Mouse (Mus musculus): ENCODE results near the gene Tango6. TPM values are rescaled to one million over a fixed set of nuclear protein-coding genes. Genes with fewer than 3 reads are reported as not detected.

Tango6 gene
- total RNA-seq, 2 experiments from 2014 or later = 9.5 to 14.2 TPM

DNA sequence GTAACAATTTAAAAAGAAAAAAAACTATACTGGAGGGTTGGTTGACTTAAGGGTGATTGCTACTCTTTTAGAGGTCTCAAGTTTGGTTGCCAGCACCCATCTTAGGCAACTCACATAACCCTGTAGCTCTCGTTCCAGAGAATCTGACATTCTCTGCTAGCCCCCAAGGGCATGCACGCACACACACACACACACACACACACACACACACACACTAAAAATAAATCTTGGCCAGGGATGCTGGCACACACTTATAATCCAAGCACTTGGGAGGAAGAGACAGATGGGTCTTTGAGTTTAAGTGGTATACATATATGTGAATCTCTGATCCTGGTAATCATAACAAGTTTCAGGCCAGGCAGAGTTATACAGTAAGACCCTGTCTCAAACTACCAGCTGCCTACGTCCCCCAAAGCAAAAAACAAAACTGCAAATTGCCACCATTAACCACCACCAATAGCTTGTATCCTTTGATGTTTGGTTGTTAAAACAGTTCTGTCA lies 14.9 kb downstream of the Tango6 start:
- ATAC-seq (replicated peaks; ENCODE audit: low FRiP score, low TSS enrichment, poor library complexity, severe bottlenecking) = no peak

DNA sequence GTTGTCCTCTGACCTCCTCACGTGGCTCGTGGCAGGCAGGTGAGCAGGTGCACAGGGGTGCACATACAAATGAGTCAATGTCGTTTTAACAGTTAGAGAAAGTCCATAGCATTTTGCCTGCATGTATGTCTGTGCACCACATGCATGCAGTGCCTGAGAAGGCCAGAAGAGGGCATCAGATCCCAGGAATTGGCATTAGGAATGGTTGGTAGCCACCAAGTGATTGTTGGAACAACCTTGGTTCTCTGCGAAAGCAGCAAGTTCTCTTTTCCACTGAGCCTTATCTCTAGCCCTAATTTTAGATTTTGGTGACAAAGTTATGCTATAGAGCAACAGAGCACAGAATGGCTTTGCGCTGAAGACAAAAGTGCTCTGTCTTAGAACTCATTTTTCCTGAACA lies 16.7 kb downstream of the Tango6 start:
- no peak; the same call in 1 of the 2 replicates for ATAC-seq (replicated peaks; ENCODE audit: low FRiP score, low TSS enrichment, poor library complexity, severe bottlenecking)

- no peak for ATAC-seq (replicated peaks; ENCODE audit: low FRiP score, low TSS enrichment, poor library complexity, severe bottlenecking)
Measured at GRCm38 (mm10) chr8:106700131-106700530, 17.3 kb downstream of the Tango6 start.

GRCm38 (mm10) chr8:106701360-106701759 lies 18.5 kb downstream of the Tango6 start:
- no peak for ATAC-seq (replicated peaks; ENCODE audit: low FRiP score, low TSS enrichment, poor library complexity, severe bottlenecking)

- no peak for ATAC-seq (replicated peaks; ENCODE audit: low FRiP score, low TSS enrichment, poor library complexity, severe bottlenecking)
Measured at GRCm38 (mm10) chr8:106704199-106704900, 21.5 kb downstream of the Tango6 start.

DNA sequence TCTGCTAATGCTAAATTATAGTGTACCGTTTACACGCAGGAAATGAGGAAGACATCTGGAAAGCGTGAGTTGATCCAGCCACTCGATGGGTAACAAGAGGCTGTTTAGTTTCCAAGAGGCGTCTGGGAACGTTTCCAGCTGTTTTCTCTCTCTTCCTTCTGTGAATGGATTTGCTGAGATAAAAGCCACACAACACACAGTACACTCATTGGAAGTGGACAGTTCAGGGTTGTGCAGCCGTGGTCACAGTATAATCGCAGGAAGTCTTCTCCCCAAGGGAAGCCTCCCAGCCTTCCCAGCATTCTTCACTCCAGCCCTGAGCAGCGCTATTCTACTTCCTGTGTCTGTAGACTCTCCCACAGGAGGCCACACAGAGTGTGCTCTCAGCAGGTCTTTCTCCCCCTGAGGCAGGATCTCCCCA lies 22.0 kb downstream of the Tango6 start:
- ATAC-seq (replicated peaks; ENCODE audit: low FRiP score, low TSS enrichment, poor library complexity, severe bottlenecking) = no peak

GRCm38 (mm10) chr8:106706194-106706593 lies 23.3 kb downstream of the Tango6 start:
- ATAC-seq (replicated peaks; ENCODE audit: low FRiP score, low TSS enrichment, poor library complexity, severe bottlenecking) = no peak

DNA sequence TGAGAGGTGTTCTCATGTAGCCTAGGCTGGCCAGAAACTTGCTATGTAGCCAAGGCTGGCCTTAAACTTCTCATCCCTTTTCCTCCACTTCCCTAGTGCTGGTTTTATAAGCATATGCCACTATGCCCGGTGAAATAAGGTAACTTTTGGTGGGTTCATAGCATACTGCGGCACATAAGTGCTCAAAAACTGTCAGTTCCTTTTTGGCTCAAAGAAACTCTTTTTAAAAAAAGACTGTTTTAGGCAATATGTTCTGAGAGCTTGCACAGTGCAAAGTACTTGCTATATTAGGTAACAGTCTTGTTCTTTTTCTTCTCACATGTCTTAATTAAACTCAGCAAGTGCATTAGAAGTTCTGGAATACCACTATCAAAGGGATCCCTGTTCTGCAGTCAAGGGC lies 27.1 kb downstream of the Tango6 start:
- ATAC-seq (replicated peaks; ENCODE audit: low FRiP score, low TSS enrichment, poor library complexity, severe bottlenecking) = no peak

- no peak for ATAC-seq (replicated peaks; ENCODE audit: low FRiP score, low TSS enrichment, poor library complexity, severe bottlenecking)
Measured at GRCm38 (mm10) chr8:106712487-106712886, 29.6 kb downstream of the Tango6 start.

DNA sequence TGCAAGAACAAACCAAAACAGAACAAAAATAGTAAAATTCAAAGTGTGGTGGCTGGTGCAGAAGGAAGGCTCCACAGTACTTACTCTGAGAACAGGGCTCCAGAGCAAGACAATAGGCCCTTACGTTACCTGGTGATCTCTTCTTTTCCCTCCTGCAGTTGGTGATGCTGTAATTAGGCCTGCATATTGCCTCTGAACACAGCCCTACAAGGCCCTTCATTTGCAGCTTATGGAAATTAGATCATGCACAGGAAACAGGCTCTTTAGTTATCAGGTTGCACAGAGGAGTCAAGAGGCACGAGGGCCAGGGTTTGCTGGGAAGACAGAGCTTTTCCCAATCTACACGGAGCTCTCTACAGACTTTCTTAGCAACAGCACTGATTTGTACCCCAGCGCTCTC lies 31.4 kb downstream of the Tango6 start:
- no peak for ATAC-seq (replicated peaks; ENCODE audit: low FRiP score, low TSS enrichment, poor library complexity, severe bottlenecking)

- peak; percentile 84 for ATAC-seq (replicated peaks; ENCODE audit: low FRiP score, low TSS enrichment, poor library complexity, severe bottlenecking)
Measured at GRCm38 (mm10) chr8:106718091-106718500, 35.2 kb downstream of the Tango6 start.

DNA sequence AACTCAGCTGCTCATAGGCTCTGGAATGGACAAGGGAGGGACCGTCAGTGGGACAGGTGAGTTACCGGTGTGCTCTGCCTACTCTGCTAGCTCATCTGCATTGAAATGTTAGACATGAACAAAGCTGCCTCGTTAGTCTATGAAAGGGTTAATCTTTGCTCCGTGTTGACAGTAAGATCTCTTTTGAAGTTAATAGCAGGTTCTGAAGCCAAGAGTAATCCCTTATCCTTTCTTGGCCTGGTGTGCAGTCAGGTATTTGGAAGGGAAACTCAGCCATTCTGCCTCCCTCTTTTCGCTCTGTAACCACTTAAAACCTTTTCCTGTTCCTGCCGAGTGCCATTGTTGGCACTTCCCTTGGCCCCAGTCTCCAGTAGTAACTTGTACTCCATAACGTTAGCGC lies 38.1 kb downstream of the Tango6 start:
- ATAC-seq (replicated peaks; ENCODE audit: low FRiP score, low TSS enrichment, poor library complexity, severe bottlenecking) = no peak

DNA sequence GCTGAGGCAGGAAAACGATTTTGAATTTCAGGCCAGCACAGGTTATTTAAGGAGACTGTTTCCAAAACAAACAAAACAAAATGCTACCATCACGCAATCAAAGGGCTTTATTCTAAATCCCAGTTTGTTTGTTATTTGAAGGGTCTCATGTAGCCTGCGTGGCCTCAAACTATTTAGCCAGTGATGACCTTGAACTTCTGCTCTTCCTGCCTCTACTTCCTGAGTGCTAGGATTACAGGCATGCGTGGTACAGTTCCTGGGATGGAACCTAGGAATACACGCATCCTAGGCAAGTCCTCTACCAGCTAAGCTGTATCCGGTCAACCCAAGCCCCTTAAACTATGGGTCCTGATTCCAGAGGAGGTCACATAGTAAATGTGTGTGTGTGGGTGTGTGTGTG lies 39.6 kb downstream of the Tango6 start:
- ATAC-seq (replicated peaks; ENCODE audit: low FRiP score, low TSS enrichment, poor library complexity, severe bottlenecking) = no peak

GRCm38 (mm10) chr8:106723921-106724320 lies 41.1 kb downstream of the Tango6 start:
- ATAC-seq (replicated peaks; ENCODE audit: low FRiP score, low TSS enrichment, poor library complexity, severe bottlenecking) = no peak

DNA sequence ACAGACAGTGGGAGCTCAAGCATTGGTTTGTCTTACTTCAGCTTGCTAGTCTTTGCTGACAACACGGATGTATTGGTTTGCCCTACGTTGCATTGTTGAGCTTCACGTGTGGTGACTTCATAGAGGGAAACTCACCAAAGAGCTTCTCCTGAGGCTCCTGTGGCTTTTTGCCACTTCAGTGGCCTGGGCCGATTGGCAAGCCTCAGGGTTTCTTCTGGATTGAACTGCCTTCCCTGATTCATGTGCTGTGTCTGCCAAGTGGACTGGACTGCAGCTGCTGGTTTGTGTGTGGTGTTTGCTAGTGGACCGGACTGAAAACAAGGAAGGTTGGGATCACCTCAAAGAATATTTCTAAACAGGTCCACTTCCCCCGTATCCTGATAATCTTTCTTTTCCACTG lies 43.7 kb downstream of the Tango6 start:
- no peak for ATAC-seq (replicated peaks; ENCODE audit: low FRiP score, low TSS enrichment, poor library complexity, severe bottlenecking)

DNA sequence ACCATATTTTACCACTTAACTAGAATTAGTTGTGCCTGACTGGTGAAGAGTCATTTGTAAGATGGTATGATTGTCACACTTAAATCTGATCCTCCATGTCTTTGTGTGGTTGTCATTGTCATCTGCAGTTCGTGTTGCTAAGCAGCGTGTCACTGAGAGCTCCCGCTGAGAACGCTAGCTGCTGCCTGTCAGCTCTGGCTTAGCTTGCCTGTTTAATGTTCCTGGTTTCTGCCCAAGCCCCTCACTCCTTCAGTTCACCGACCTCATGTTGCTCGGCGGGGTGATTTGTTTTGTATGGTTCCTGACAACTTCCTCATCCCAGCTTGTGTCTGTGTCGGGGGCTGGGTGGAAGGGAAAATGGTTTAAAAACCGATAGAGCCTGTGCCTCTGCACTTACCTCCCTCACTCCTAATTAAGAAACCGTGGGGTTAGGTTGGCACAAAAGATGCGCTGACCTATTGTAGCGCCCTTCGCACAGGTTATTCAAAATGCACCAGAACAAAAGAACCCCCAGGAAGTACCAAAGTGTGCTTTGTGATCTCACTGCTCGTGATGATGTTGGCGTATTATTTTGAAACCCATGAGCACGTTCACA lies 44.5 kb downstream of the Tango6 start:
- no peak for ATAC-seq (replicated peaks; ENCODE audit: low FRiP score, low TSS enrichment, poor library complexity, severe bottlenecking)

DNA sequence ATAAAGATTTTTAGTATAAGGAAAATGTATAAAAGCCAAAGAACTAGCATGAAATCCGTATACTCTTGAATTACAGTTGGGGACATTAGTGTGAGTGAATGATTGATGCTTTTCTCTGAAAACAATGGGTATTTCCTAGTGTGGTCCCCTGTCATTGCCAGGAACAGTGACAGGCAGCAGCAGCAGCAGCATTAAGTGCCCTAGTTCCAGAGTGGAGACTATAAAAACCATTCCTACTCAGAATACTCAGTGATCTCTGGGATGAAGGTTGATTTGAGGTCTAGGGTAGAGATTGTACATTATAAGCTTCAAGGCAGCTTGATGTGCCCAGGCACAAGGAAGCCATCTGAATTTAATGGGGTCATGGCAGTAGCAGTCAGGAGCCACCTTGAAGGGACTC lies 45.0 kb downstream of the Tango6 start:
- no peak for ATAC-seq (replicated peaks; ENCODE audit: low FRiP score, low TSS enrichment, poor library complexity, severe bottlenecking)

GRCm38 (mm10) chr8:106732921-106733320 lies 50.1 kb downstream of the Tango6 start:
- no peak for ATAC-seq (replicated peaks; ENCODE audit: low FRiP score, low TSS enrichment, poor library complexity, severe bottlenecking)

- ATAC-seq (replicated peaks; ENCODE audit: low FRiP score, low TSS enrichment, poor library complexity, severe bottlenecking) = peak; percentile 10; the same call in 1 of the 2 replicates
Measured at GRCm38 (mm10) chr8:106733703-106734102, 50.8 kb downstream of the Tango6 start.

GRCm38 (mm10) chr8:106734222-106734621 lies 51.4 kb downstream of the Tango6 start:
- no peak for ATAC-seq (replicated peaks; ENCODE audit: low FRiP score, low TSS enrichment, poor library complexity, severe bottlenecking)
